Mouse (Mus musculus): Measurements from ENCODE around the gene Slc11a1.

DNA sequence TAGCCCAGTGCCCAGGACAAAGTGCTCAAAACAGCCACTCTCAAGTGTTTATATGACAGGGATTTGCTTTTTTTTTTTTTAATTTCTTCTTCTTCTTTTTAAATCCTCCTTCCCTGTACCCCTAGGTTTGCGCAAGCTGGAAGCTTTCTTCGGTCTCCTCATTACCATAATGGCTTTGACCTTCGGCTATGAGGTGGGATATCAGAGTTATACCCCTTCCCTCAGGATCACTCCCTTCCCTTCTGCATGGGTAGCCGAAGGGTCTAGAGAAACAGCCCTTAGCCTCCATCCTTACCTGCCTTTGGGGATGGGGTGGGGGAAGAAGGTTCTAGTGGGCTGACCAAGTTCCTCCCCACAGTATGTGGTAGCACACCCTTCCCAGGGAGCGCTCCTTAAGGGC, 5.5 kb downstream of the Slc11a1 start:
- TF ChIP-seq POLR2A (IDR thresholded peaks at IDR 0.05; ENCODE audit: control insufficient read depth, extremely low read depth, insufficient read depth, low read length, poor library complexity) (no peak), CTCF (IDR thresholded peaks at IDR 0.05; ENCODE audit: borderline replicate concordance, control insufficient read depth, extremely low read depth, insufficient read depth, low read length, poor library complexity) (no peak)
